Mouse (Mus musculus) neural tube, embryonic 14.5 days (tissue): ENCODE results near the gene Ctu2. TPM values are rescaled to one million over a fixed set of nuclear protein-coding genes. Genes with fewer than 3 reads are reported as not detected.

ENCODE experiments used
- ATAC-seq: fragments of 200-750 bp; cut with Nextera tagmentation; 2 replicates; pipeline ENCODE4 v1.8.0; 2017; ENCODE audit warnings: low read depth, mild to moderate bottlenecking, moderate TSS enrichment, moderate library complexity
- H3K27ac ChIP-seq: fragments of 300-500 bp; sonication (generic); 2 replicates; pipeline ENCODE4 v1.5.1; 2014; ENCODE audit warnings: low read depth, mild to moderate bottlenecking, control low read depth, low read length, moderate library complexity, mixed read lengths
- H3K27me3 ChIP-seq: fragments of 300-500 bp; sonication (generic); 2 replicates; pipeline ENCODE4 v1.6.1; 2014; ENCODE audit warnings: low read length; ENCODE audit not compliant: control insufficient read depth, insufficient read depth
- H3K36me3 ChIP-seq: fragments of 300-500 bp; sonication (generic); 2 replicates; pipeline ENCODE4 v1.6.1; 2014; ENCODE audit warnings: low read length, mixed read lengths; ENCODE audit not compliant: control insufficient read depth, insufficient read depth
- H3K4me1 ChIP-seq: fragments of 300-500 bp; sonication (generic); 2 replicates; pipeline ENCODE4 v1.6.1; 2014; ENCODE audit warnings: low read length; ENCODE audit not compliant: control insufficient read depth, insufficient read depth
- H3K4me2 ChIP-seq: fragments of 300-500 bp; sonication (generic); 2 replicates; pipeline ENCODE4 v1.6.1; 2014; ENCODE audit warnings: mild to moderate bottlenecking, low read depth, low read length, control low read depth
- H3K4me3 ChIP-seq: fragments of 300-500 bp; sonication (generic); 2 replicates; pipeline ENCODE4 v1.5.1; 2014; ENCODE audit warnings: low read depth, low read length, control low read depth, mixed read lengths
- H3K9ac ChIP-seq: fragments of 300-500 bp; sonication (generic); replicated peaks from 2 replicates; pipeline ENCODE4 v1.6.1; 2014; ENCODE audit warnings: low read depth, mild to moderate bottlenecking, control low read depth, low read length, mixed read lengths
- H3K9me3 ChIP-seq: fragments of 300-500 bp; sonication (generic); 2 replicates; pipeline ENCODE4 v1.6.1; 2016; ENCODE audit warnings: low read length; ENCODE audit not compliant: control insufficient read depth
- WGBS: fragments of 180-500 bp; shearing (Covaris S2); extraction: QIAGEN DNeasy Blood & Tissue Kit; methylation state at CpG from one replicate; pipeline ENCODE4 v1.1.7; 2014; 5-methylcytosine and 5-hydroxymethylcytosine counted together
- polyA plus RNA-seq: library from polyadenylated mRNA; unstranded; fragments of >200 nt; fragmentation: Nextera tagmentation; extraction: Ambion mirVana; gene quantifications from 2 replicates; pipeline ENCODE4 v1.2.1, GENCODE M21; 2014

Gene Ctu2
- polyA plus RNA-seq, 1 experiment from 2014 or later: 74.5 TPM

- Histone ChIP-seq H3K9ac (no peak overlapping the region), H3K27me3 (no peaks in the 10 kb centered on the region), H3K4me3 (no peak overlapping the region), H3K4me1 (no peaks in the 10 kb centered on the region), H3K4me2 (no peak overlapping the region), H3K27ac (no peak overlapping the region), H3K36me3 (no peaks in the 10 kb centered on the region; the same call in 1 of the 2 replicates), H3K9me3 (no peaks in the 10 kb centered on the region)
- no peak for ATAC-seq
- WGBS: 74% methylated on average over 17 of the region's 17 CpGs
Measured at GRCm38 (mm10) chr8:122497912-122498311, 22.0 kb downstream of the Ctu2 start.

GRCm38 (mm10) chr8:122500856-122501255, 24.9 kb downstream of the Ctu2 start:
- H3K36me3 ChIP-seq: no peaks in the 10 kb centered on the region; the same call in 1 of the 2 replicates
- H3K27me3 ChIP-seq: no peaks in the 10 kb centered on the region
- WGBS: 36% methylated on average over 10 of the region's 10 CpGs
- H3K9ac ChIP-seq: no peak overlapping the region
- no peaks in the 10 kb centered on the region for H3K9me3 ChIP-seq
- no peak overlapping the region for H3K27ac ChIP-seq
- no peak overlapping the region for H3K4me2 ChIP-seq
- no peak overlapping the region for H3K4me3 ChIP-seq
- ATAC-seq: peak; percentile 51; the same call in 1 of the 2 replicates
- no peaks in the 10 kb centered on the region for H3K4me1 ChIP-seq

GRCm38 (mm10) chr8:122511552-122511951, 35.6 kb downstream of the Ctu2 start:
- no peaks in the 10 kb centered on the region for H3K4me1 ChIP-seq
- H3K9me3 ChIP-seq: no peaks in the 10 kb centered on the region
- no peak overlapping the region for H3K27ac ChIP-seq
- no peaks in the 10 kb centered on the region for H3K36me3 ChIP-seq
- H3K27me3 ChIP-seq: no peaks in the 10 kb centered on the region
- ATAC-seq: no peak
- no peak overlapping the region for H3K4me3 ChIP-seq
- H3K4me2 ChIP-seq: no peak overlapping the region
- no peak overlapping the region for H3K9ac ChIP-seq
- 63% methylated on average over 16 of the region's 16 CpGs for WGBS

GRCm38 (mm10) chr8:122512392-122512791, 36.4 kb downstream of the Ctu2 start:
- H3K9me3 ChIP-seq: no peaks in the 10 kb centered on the region
- ATAC-seq: no peak
- no peaks in the 10 kb centered on the region for H3K36me3 ChIP-seq
- H3K27ac ChIP-seq: no peak overlapping the region
- H3K4me1 ChIP-seq: no peaks in the 10 kb centered on the region; the same call in 1 of the 2 replicates
- no peak overlapping the region for H3K4me2 ChIP-seq
- H3K9ac ChIP-seq: no peak overlapping the region
- H3K4me3 ChIP-seq: no peak overlapping the region
- 74% methylated on average over 7 of the region's 7 CpGs for WGBS
- H3K27me3 ChIP-seq: no peaks in the 10 kb centered on the region

- WGBS: 91% methylated on average over 14 of the region's 14 CpGs
- Histone ChIP-seq H3K27ac (no peak overlapping the region), H3K27me3 (no peaks in the 10 kb centered on the region), H3K4me1 (no peaks in the 10 kb centered on the region; the same call in 1 of the 2 replicates), H3K36me3 (no peaks in the 10 kb centered on the region), H3K9me3 (no peaks in the 10 kb centered on the region), H3K4me2 (no peak overlapping the region), H3K9ac (no peak overlapping the region), H3K4me3 (no peak overlapping the region)
- no peak for ATAC-seq
Measured at GRCm38 (mm10) chr8:122515699-122516098, 39.8 kb downstream of the Ctu2 start.

- Histone ChIP-seq H3K4me3 (no peak overlapping the region), H3K9ac (no peak overlapping the region), H3K36me3 (no peaks in the 10 kb centered on the region), H3K4me1 (no peaks in the 10 kb centered on the region; the same call in 1 of the 2 replicates), H3K4me2 (no peak overlapping the region), H3K27me3 (no peaks in the 10 kb centered on the region), H3K27ac (peak overlapping the region; percentile 12; the same call in 1 of the 2 replicates), H3K9me3 (no peaks in the 10 kb centered on the region)
- ATAC-seq: no peak
- WGBS: 12% methylated on average over 6 of the region's 6 CpGs
Measured at GRCm38 (mm10) chr8:122517541-122518190, 41.7 kb downstream of the Ctu2 start.

- Histone ChIP-seq H3K9me3 (no peaks in the 10 kb centered on the region), H3K4me2 (no peak overlapping the region), H3K27ac (no peak overlapping the region), H3K4me1 (peaks cover 24% of the 10 kb centered on the region), H3K36me3 (no peaks in the 10 kb centered on the region), H3K27me3 (no peaks in the 10 kb centered on the region), H3K9ac (no peak overlapping the region), H3K4me3 (no peak overlapping the region)
- 82% methylated on average over 11 of the region's 11 CpGs for WGBS
- no peak for ATAC-seq
Measured at GRCm38 (mm10) chr8:122520611-122521010, 44.7 kb downstream of the Ctu2 start.

GRCm38 (mm10) chr8:122522796-122523651, 47.1 kb downstream of the Ctu2 start:
- no peaks in the 10 kb centered on the region for H3K27me3 ChIP-seq
- WGBS: 52% methylated on average over 14 of the region's 14 CpGs
- peak overlapping the region; percentile 78 for H3K27ac ChIP-seq
- H3K4me3 ChIP-seq: no peak overlapping the region
- no peak; the same call in 1 of the 2 replicates for ATAC-seq
- no peaks in the 10 kb centered on the region for H3K9me3 ChIP-seq
- no peak overlapping the region for H3K9ac ChIP-seq
- H3K4me1 ChIP-seq: peaks cover 24% of the 10 kb centered on the region
- no peaks in the 10 kb centered on the region for H3K36me3 ChIP-seq
- peak overlapping the region; percentile 29; the same call in 1 of the 2 replicates for H3K4me2 ChIP-seq
